Mouse (Mus musculus) T-helper 2 cell (primary cell): ENCODE results near the gene Zc3hc1.
"Not testable (repeated sequence)": the region's sequence is repeated elsewhere in the genome, so short reads cannot be mapped to it uniquely, and the experiment has no call there.

Experiments used
- in situ Hi-C: fragments of 300-600 bp; cut with MboI, MseI; formaldehyde crosslinking; loops from one replicate; pipeline ENCODE4 v1.15.1; 2025; ENCODE audit warnings: high pct_unique_total_duplicates

The Zc3hc1 gene

GRCm38 (mm10) chr6:30390714-30391697 is at the start of gene Zc3hc1:
TSS of gene Zc3hc1 (minus strand) at chr6:30391028.
- in situ Hi-C loops, result no loop called here

- in situ Hi-C loops, result loop anchor here (10.0 kb wide), 1 partner anchor 365 kb away; no protein-coding TSS in a partner anchor
Observed at GRCm38 (mm10) chr6:30439576-30439975, 48.7 kb upstream of the Zc3hc1 start.

- in situ Hi-C loops, result loop anchor here (10.0 kb wide), 1 partner anchor 368 kb away; no protein-coding TSS in a partner anchor
Observed at GRCm38 (mm10) chr6:30437054-30437453, 46.2 kb upstream of the Zc3hc1 start.

- in situ Hi-C loops, result loop anchor here (10.0 kb wide), 1 partner anchor 368 kb away; no protein-coding TSS in a partner anchor
Observed at GRCm38 (mm10) chr6:30436476-30436875, 45.6 kb upstream of the Zc3hc1 start.

- in situ Hi-C loops, result loop anchor here (10.0 kb wide), 1 partner anchor 372 kb away; no protein-coding TSS in a partner anchor
Observed at GRCm38 (mm10) chr6:30432461-30433192, 41.8 kb upstream of the Zc3hc1 start.

- in situ Hi-C loops, result no loop called here
Observed at GRCm38 (mm10) chr6:30416801-30417200, 26.0 kb upstream of the Zc3hc1 start.

GRCm38 (mm10) chr6:30416126-30416525 is 25.3 kb upstream of the Zc3hc1 start:
- in situ Hi-C loops, result no loop called here

- in situ Hi-C loops, result no loop called here
Observed at GRCm38 (mm10) chr6:30411311-30411710, 20.5 kb upstream of the Zc3hc1 start.

- in situ Hi-C loops, result no loop called here
Observed at GRCm38 (mm10) chr6:30409399-30410093, 18.7 kb upstream of the Zc3hc1 start.

- in situ Hi-C loops, result no loop called here
Observed at GRCm38 (mm10) chr6:30408276-30408675, 17.4 kb upstream of the Zc3hc1 start.

GRCm38 (mm10) chr6:30404671-30405070 is 13.8 kb upstream of the Zc3hc1 start:
- in situ Hi-C loops, result loop anchor here (5.0 kb wide), 1 partner anchor 53 kb away; no protein-coding TSS in a partner anchor

GRCm38 (mm10) chr6:30403465-30403864 is 12.6 kb upstream of the Zc3hc1 start:
- in situ Hi-C loops, result loop anchor here (5.0 kb wide), 1 partner anchor 54 kb away; no protein-coding TSS in a partner anchor

GRCm38 (mm10) chr6:30402091-30402491 is 11.3 kb upstream of the Zc3hc1 start:
- in situ Hi-C loops, result loop anchor here (5.0 kb wide), 1 partner anchor 55 kb away; no protein-coding TSS in a partner anchor

- in situ Hi-C loops, result loop anchor here (5.0 kb wide), 1 partner anchor 56 kb away; no protein-coding TSS in a partner anchor
Observed at GRCm38 (mm10) chr6:30401308-30402015, 10.6 kb upstream of the Zc3hc1 start, which contains the start of gene Klhdc10. TSS of gene Klhdc10 (plus strand) at chr6:30401868.

- in situ Hi-C loops, result loop anchor here (5.0 kb wide), 1 partner anchor 57 kb away; no protein-coding TSS in a partner anchor
Observed at GRCm38 (mm10) chr6:30400716-30401115, 9.9 kb upstream of the Zc3hc1 start.

GRCm38 (mm10) chr6:30400146-30400545 is 9.3 kb upstream of the Zc3hc1 start:
- in situ Hi-C loops, result loop anchor here (5.0 kb wide), 1 partner anchor 57 kb away; no protein-coding TSS in a partner anchor

GRCm38 (mm10) chr6:30391996-30392395 is 1.2 kb upstream of the Zc3hc1 start:
- in situ Hi-C loops, result no loop called here

- in situ Hi-C loops, result not testable (repeated sequence)
Observed at GRCm38 (mm10) chr6:30390271-30390670, 557 bp downstream of the Zc3hc1 start.

GRCm38 (mm10) chr6:30381116-30381515 is 9.7 kb downstream of the Zc3hc1 start:
- in situ Hi-C loops, result no loop called here

GRCm38 (mm10) chr6:30375791-30376190 is 15.0 kb downstream of the Zc3hc1 start:
- in situ Hi-C loops, result no loop called here
